Mouse (Mus musculus) liver, adult 2 months (tissue): ENCODE measurements at regions not wholly inside any gene's neighbourhood (a gene's known extent, or its start where the extent isn't known, plus 50 kb on each side); places are given as distances from the start of the nearest gene placed in this dataset.

Source experiments
- CTCF ChIP-seq: fragments of 200-500 bp; IDR thresholded peaks from 2 replicates; pipeline ENCODE4 v1.5.1; 2011; ENCODE audit warnings: low read depth, low read length, control low read depth
- POLR2A ChIP-seq: fragments of 200-500 bp; IDR thresholded peaks from 2 replicates; pipeline ENCODE4 v1.6.1; 2011; ENCODE audit warnings: low read length, control low read depth; ENCODE audit not compliant: insufficient read depth; ENCODE audit errors: extremely low read depth

DNA sequence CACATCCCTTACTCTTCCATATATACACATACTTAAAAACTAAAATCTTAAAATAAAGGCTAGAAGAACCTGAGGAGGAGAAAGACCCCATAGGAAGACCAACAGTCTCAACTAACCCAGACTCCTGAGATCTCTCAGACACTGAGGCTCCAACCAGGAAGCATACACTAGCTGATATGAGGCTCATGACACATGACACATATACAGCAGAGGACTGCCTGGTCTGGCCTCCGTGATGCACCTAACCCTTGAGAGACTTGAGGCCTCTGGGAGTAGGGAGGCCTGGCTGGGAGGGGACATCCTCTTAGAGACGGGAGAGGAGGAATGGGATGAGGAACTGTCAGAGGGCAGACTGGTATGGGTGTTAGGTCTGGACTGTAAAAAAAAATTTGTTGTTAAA lies 75.4 kb downstream of the Gm13691 start:
- TF ChIP-seq POLR2A (no peak), CTCF (no peak)
